Mouse (Mus musculus) heart, embryonic 14.5 days (tissue): ENCODE measurements around the gene Cyp3a13. TPM values are rescaled to one million over a fixed set of nuclear protein-coding genes. Genes with fewer than 3 reads are reported as not detected.
"Not testable (repeated sequence)": the region's sequence is repeated elsewhere in the genome, so short reads cannot be mapped to it uniquely, and the experiment has no call there.

Experiments used
- ATAC-seq: fragments of 200-750 bp; cut with Nextera tagmentation; 2 replicates; pipeline ENCODE4 v1.8.0; 2017; ENCODE audit warnings: low read depth, moderate TSS enrichment; ENCODE audit not compliant: insufficient number of reproducible peaks, insufficient read depth, low FRiP score
- H3K27ac ChIP-seq, 2 experiments: fragments of 200-500 bp in 1 of 2; fragments of 300-500 bp in 1 of 2; sonication (generic) in 1 of 2; replicated peaks in 1 of 2; 2 replicates each; pipeline ENCODE4 v1.5.1; 2012 to 2014; ENCODE audit warnings: low read depth in 2 of 2, low read length in 2 of 2, control low read depth in 1 of 2, mild to moderate bottlenecking in 1 of 2, mixed read lengths in 1 of 2; ENCODE audit not compliant: control insufficient read depth in 1 of 2, insufficient read depth in 1 of 2
- H3K27me3 ChIP-seq: fragments of 300-500 bp; sonication (generic); 2 replicates; pipeline ENCODE4 v1.6.1; 2014; ENCODE audit warnings: mild to moderate bottlenecking, low read length, control low read depth; ENCODE audit not compliant: control insufficient read depth, insufficient read depth
- H3K36me3 ChIP-seq: fragments of 300-500 bp; sonication (generic); 2 replicates; pipeline ENCODE4 v1.6.1; 2014; ENCODE audit warnings: mild to moderate bottlenecking, control low read depth, low read length, mixed read lengths; ENCODE audit not compliant: control insufficient read depth, insufficient read depth
- H3K4me1 ChIP-seq, 2 experiments: fragments of 200-500 bp in 1 of 2; fragments of 300-500 bp in 1 of 2; sonication (generic) in 1 of 2; 2 replicates each; pipeline ENCODE4 v1.6.1; 2012 to 2014; ENCODE audit warnings: low read length in 2 of 2, control low read depth in 1 of 2, mixed read lengths in 1 of 2; ENCODE audit not compliant: control insufficient read depth in 2 of 2, insufficient read depth in 2 of 2
- H3K4me2 ChIP-seq: fragments of 300-500 bp; sonication (generic); 2 replicates; pipeline ENCODE4 v1.6.1; 2014; ENCODE audit warnings: mild to moderate bottlenecking, low read length
- H3K4me3 ChIP-seq, 2 experiments: fragments of 200-500 bp in 1 of 2; fragments of 300-500 bp in 1 of 2; sonication (generic) in 1 of 2; 2 replicates each; pipeline ENCODE4 v1.5.1; 2012 to 2014; ENCODE audit warnings: low read length in 2 of 2, mild to moderate bottlenecking in 2 of 2, control low read depth in 1 of 2, low read depth in 1 of 2, moderate library complexity in 1 of 2; ENCODE audit not compliant: control insufficient read depth in 1 of 2, insufficient read depth in 1 of 2
- H3K9ac ChIP-seq: fragments of 300-500 bp; sonication (generic); 2 replicates; pipeline ENCODE4 v1.6.1; 2014; ENCODE audit warnings: mild to moderate bottlenecking, low read length
- H3K9me3 ChIP-seq: fragments of 300-500 bp; sonication (generic); 2 replicates; pipeline ENCODE4 v1.6.1; 2016; ENCODE audit warnings: low read length, control low read depth; ENCODE audit not compliant: control insufficient read depth
- WGBS: fragments of 180-500 bp; shearing (Covaris S2); extraction: QIAGEN DNeasy Blood & Tissue Kit; methylation state at CpG from one replicate; pipeline ENCODE4 v1.1.7; 2014; 5-methylcytosine and 5-hydroxymethylcytosine counted together
- polyA plus RNA-seq: library from polyadenylated mRNA; unstranded; fragments of >200 nt; fragmentation: Nextera tagmentation; extraction: Ambion mirVana; gene quantifications from 2 replicates; pipeline ENCODE4 v1.2.1, GENCODE M21; 2014

Gene Cyp3a13
- polyA plus RNA-seq, 1 experiment from 2014 or later: not detected

- not testable (repeated sequence) for H3K36me3 ChIP-seq, H3K9ac ChIP-seq, H3K4me2 ChIP-seq, H3K27me3 ChIP-seq, H3K27ac ChIP-seq, H3K9me3 ChIP-seq, ATAC-seq, H3K4me1 ChIP-seq, H3K4me3 ChIP-seq
- 72% methylated on average over 1 of the region's 1 CpGs for WGBS
These were observed 71.1 kb downstream of the Cyp3a13 start for GRCm38 (mm10) chr5:137850313-137850712.

Other genes starting within 250 kb of the Cyp3a13 start
- gene Agfg2, start 236.9 kb downstream of the Cyp3a13 start, polyA plus RNA-seq: 10.7 and 12.1 TPM in 2 replicates
- 0.57 and 1.00 TPM in 2 replicates for gene Nyap1, start 180.0 kb downstream of the Cyp3a13 start, polyA plus RNA-seq
- gene Tsc22d4, start 175.9 kb downstream of the Cyp3a13 start, polyA plus RNA-seq: 144 and 147 TPM in 2 replicates
- gene Ppp1r35, start 142.8 kb downstream of the Cyp3a13 start, polyA plus RNA-seq: 29.8 and 36.7 TPM in 2 replicates
- gene Mepce, start 134.0 kb downstream of the Cyp3a13 start, polyA plus RNA-seq: 7.9 and 9.2 TPM in 2 replicates
- 7.3 and 7.6 TPM in 2 replicates for gene Zcwpw1, start 133.8 kb downstream of the Cyp3a13 start, polyA plus RNA-seq
- gene Pilra, start 85.3 kb downstream of the Cyp3a13 start, polyA plus RNA-seq: 3.2 and 3.8 TPM in 2 replicates
- gene Pilrb1, start 63.5 kb downstream of the Cyp3a13 start, polyA plus RNA-seq: 0.44 and 0.68 TPM in 2 replicates
- 2.6 and 2.7 TPM in 2 replicates for gene Pilrb2, start 49.8 kb downstream of the Cyp3a13 start, polyA plus RNA-seq
- 0.11 TPM in 1 of 2 replicates, not detected in the other for gene Gjc3, start 41.5 kb upstream of the Cyp3a13 start, polyA plus RNA-seq
- gene Azgp1, start 59.9 kb upstream of the Cyp3a13 start, polyA plus RNA-seq: not detected in 2 replicates
- not detected in 2 replicates for gene Smok3a, start 99.6 kb upstream of the Cyp3a13 start, polyA plus RNA-seq
- gene Smok3b, start 99.8 kb upstream of the Cyp3a13 start, polyA plus RNA-seq: not detected in 2 replicates
- not detected in 2 replicates for gene Smok3c, start 131.6 kb upstream of the Cyp3a13 start, polyA plus RNA-seq
- gene Zkscan1, start 163.5 kb upstream of the Cyp3a13 start, polyA plus RNA-seq: 13.3 and 13.8 TPM in 2 replicates
- gene Zscan21, start 195.3 kb upstream of the Cyp3a13 start, polyA plus RNA-seq: 40.0 and 40.4 TPM in 2 replicates
- gene Zfp113, start 234.1 kb upstream of the Cyp3a13 start, polyA plus RNA-seq: 10.3 and 10.4 TPM in 2 replicates
- 242 and 254 TPM in 2 replicates for gene Cops6, start 239.5 kb upstream of the Cyp3a13 start, polyA plus RNA-seq